Mouse (Mus musculus) kidney, adult 2 months (tissue): ENCODE data around the gene Cdrt4.

ENCODE experiments used
- CTCF ChIP-seq: fragments of 200-500 bp; conservative IDR thresholded peaks from 2 replicates; pipeline ENCODE4 v1.5.1; 2011; ENCODE audit warnings: low read depth, mild to moderate bottlenecking, control low read depth, low read length, moderate library complexity, mixed read lengths; ENCODE audit not compliant: insufficient read depth, insufficient read length
- POLR2A ChIP-seq: fragments of 200-500 bp; IDR thresholded peaks from one replicate; pipeline ENCODE4 v1.6.1; 2011; ENCODE audit warnings: low read depth, low read length, control low read depth

DNA sequence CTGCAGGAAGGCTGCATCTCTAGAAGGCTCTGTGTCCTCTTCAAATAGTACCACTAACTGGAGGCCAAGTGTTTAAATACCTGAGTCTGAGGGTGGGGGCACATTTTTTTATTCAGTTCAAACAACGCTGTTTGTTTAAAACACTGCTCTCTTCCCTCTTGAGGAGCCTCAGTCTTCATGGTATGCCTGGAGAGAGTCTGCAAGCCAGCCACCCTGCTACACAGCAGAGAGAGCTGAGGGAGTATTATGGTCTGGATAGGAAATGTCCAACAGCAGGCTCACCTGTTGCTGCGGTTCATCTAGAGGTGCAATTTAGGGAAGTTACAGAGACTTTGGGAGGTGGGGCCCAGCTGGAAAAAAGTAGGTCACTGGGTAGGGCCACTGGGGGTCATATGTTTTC lies 35.5 kb upstream of the Cdrt4 start:
- no peak for TF ChIP-seq POLR2A
- TF ChIP-seq CTCF = no peak
